ENCODE assay signal across 17 mouse cellular contexts in genomic region chr17:28829120-28829519, GRCm38 (mm10). TPM values are rescaled to one million over a fixed set of nuclear protein-coding genes. Genes with fewer than 3 reads are reported as not detected.
A peak's percentile ranks its signal among the peaks of the same experiment; 100 is the strongest.
DNase-seq lines count a peak whose midpoint lies in the region; ATAC-seq and TF ChIP-seq lines count a peak whose summit lies in the region.
"Had no signal": no experiment of that assay in that cellular context is flagged by ENCODE, and none has a peak within 500 bp of the region (broad histone marks: within the 10 kb centered on the region; RNA-seq: fewer than 3 reads in every experiment).

No protein-coding gene starts in this region.

- DNase-seq in heart, postnatal 14 days = no peak
- DNase-seq in MEL (ENCODE audit: low read depth, low spot score) = peak; percentile 83
- no peak for DNase-seq in right cerebral cortex, postnatal 14 days
- DNase-seq in cerebellum, postnatal 4 days (ENCODE audit: low spot score in 2 of 2) = no peak
- DNase-seq: B cell, adult 2 months; right cerebral cortex, adult 18-20 months; thymus, adult 18-20 months had no signal

- H3K4me2 ChIP-seq in heart, embryonic 11.5 days = peak overlapping the region; percentile 41
- H3K4me2 ChIP-seq: forebrain, embryonic 12.5 days; midbrain, embryonic 15.5 days; neural tube, embryonic 13.5 days had no signal

- 47% methylated on average over 14 of the region's 14 CpGs for whole genome bisulfite sequencing in heart, embryonic 11.5 days (ENCODE audit: insufficient replicate concordance)

- TF ChIP-seq EP300 in MEL (IDR thresholded peaks at IDR 0.05; ENCODE audit: low read depth in 1 of 2, low read length in 2 of 2) = peak; percentile 73 to 76

- H3K9me3 ChIP-seq in heart, embryonic 11.5 days (replicated peaks; ENCODE audit: control insufficient read depth, low read length) = no peaks in the 10 kb centered on the region
- H3K9me3 ChIP-seq in MEL (replicated peaks; ENCODE audit: insufficient read depth, low read length) = no peaks in the 10 kb centered on the region
- H3K9me3 ChIP-seq: embryonic facial prominence, embryonic 10.5 days; forebrain, embryonic 12.5 days; midbrain, embryonic 15.5 days; neural tube, embryonic 13.5 days had no signal

- TF ChIP-seq CTCF in MEL (IDR thresholded peaks at IDR 0.05 in 2 of 3, conservative IDR thresholded peaks at IDR 0.05 in 1 of 3; ENCODE audit: control insufficient read depth in 1 of 3, insufficient read depth in 1 of 3, low read depth in 2 of 3, low read length in 3 of 3, poor library complexity in 1 of 3, severe bottlenecking in 1 of 3) = no peak

- peak overlapping the region; percentile 28; the same call in 1 of the 2 replicates for H3K9ac ChIP-seq in heart, embryonic 11.5 days (ENCODE audit: low read depth, low read length)
- H3K9ac ChIP-seq in MEL (ENCODE audit: control insufficient read depth, low read depth, low read length, poor library complexity, severe bottlenecking) = peak overlapping the region; percentile 6; the same call in 1 of the 2 replicates
- H3K9ac ChIP-seq: forebrain, embryonic 12.5 days; midbrain, embryonic 15.5 days; neural tube, embryonic 13.5 days had no signal

- H3K36me3 ChIP-seq in heart, embryonic 11.5 days (ENCODE audit: control insufficient read depth, insufficient read depth, low read length) = peaks cover 31% of the 10 kb centered on the region; the same call in 1 of the 2 replicates
- H3K36me3 ChIP-seq in MEL (ENCODE audit: control insufficient read depth in 1 of 2, insufficient read depth in 2 of 2, low read length in 2 of 2) = peaks cover 0 to 14% of the 10 kb centered on the region in 2 experiments; a peak in 2 of 4 replicates

- no peak overlapping the region for H3K4me3 ChIP-seq in heart, embryonic 11.5 days (ENCODE audit: low read depth, low read length)
- peak overlapping the region in 1 of 2 experiments; percentile 19; a peak in 2 of 4 replicates for H3K4me3 ChIP-seq in MEL (ENCODE audit: control insufficient read depth in 1 of 2, insufficient read depth in 1 of 2, low read depth in 2 of 2, low read length in 2 of 2)
- H3K4me3 ChIP-seq: embryonic facial prominence, embryonic 10.5 days; forebrain, embryonic 12.5 days; midbrain, embryonic 15.5 days; neural tube, embryonic 13.5 days had no signal

- H3K27me3 ChIP-seq in heart, embryonic 11.5 days (ENCODE audit: control insufficient read depth, insufficient read depth, low read length) = no peaks in the 10 kb centered on the region
- H3K27me3 ChIP-seq in MEL (ENCODE audit: control insufficient read depth in 1 of 2, insufficient read depth in 2 of 2, low read length in 2 of 2) = no peaks in the 10 kb centered on the region
- H3K27me3 ChIP-seq: forebrain, embryonic 12.5 days; midbrain, embryonic 15.5 days; neural tube, embryonic 13.5 days had no signal

- H3K4me1 ChIP-seq in heart, embryonic 11.5 days (ENCODE audit: control insufficient read depth, insufficient read depth, low read length) = peaks cover 26% of the 10 kb centered on the region
- peaks cover 5 to 15% of the 10 kb centered on the region in 2 experiments for H3K4me1 ChIP-seq in MEL (ENCODE audit: control insufficient read depth in 1 of 2, insufficient read depth in 2 of 2, low read length in 2 of 2)
- H3K4me1 ChIP-seq: forebrain, embryonic 12.5 days; midbrain, embryonic 15.5 days; neural tube, embryonic 13.5 days had no signal

- H3K79me2 ChIP-seq in MEL (ENCODE audit: control insufficient read depth, insufficient read depth, low read length, poor library complexity) = no peaks in the 10 kb centered on the region

- peak overlapping the region; percentile 84 for H3K27ac ChIP-seq in heart, embryonic 11.5 days (ENCODE audit: low read depth, low read length)
- peak overlapping the region; percentile 58 for H3K27ac ChIP-seq in MEL (ENCODE audit: control insufficient read depth, low read depth, low read length)
- H3K27ac ChIP-seq: embryonic facial prominence, embryonic 10.5 days; forebrain, embryonic 12.5 days; midbrain, embryonic 15.5 days; neural tube, embryonic 13.5 days had no signal

- intact Hi-C loops in heart, postnatal 14 days (cut with DNase I) = no loop called here

- TF ChIP-seq RAD21 in MEL (IDR thresholded peaks at IDR 0.05; ENCODE audit: low read depth, low read length) = no peak

- TF ChIP-seq POLR2A in MEL (IDR thresholded peaks at IDR 0.05; ENCODE audit: control insufficient read depth in 1 of 2, insufficient read depth in 1 of 2, low read depth in 1 of 2, low read length in 2 of 2, poor library complexity in 1 of 2) = no peak

- peak; percentile 82 for ATAC-seq in heart, embryonic 11.5 days (replicated peaks; ENCODE audit: insufficient number of reproducible peaks, low FRiP score, low TSS enrichment)
- ATAC-seq in erythroid progenitor cell, adult 5-6 weeks (replicated peaks; ENCODE audit: low FRiP score, poor library complexity, severe bottlenecking) = peak; percentile 82
- ATAC-seq in megakaryocyte-erythroid progenitor cell, adult 5-6 weeks (replicated peaks; ENCODE audit: low FRiP score, low TSS enrichment, poor library complexity, severe bottlenecking) = peak; percentile 83
- no peak for ATAC-seq in CD4-positive, CD25-positive, alpha-beta regulatory T cell, adult 4 months
- ATAC-seq: midbrain, embryonic 15.5 days had no signal

TF ChIP-seq in MEL, 35 proteins besides CTCF, POLR2A, EP300 and RAD21 (continues in another document):
- no peak for TF ChIP-seq NELFE (IDR thresholded peaks at IDR 0.05; ENCODE audit: low read depth, low read length)
- TF ChIP-seq ZKSCAN1 (IDR thresholded peaks at IDR 0.05; ENCODE audit: low read depth, low read length) = no peak
- TF ChIP-seq USF1 (IDR thresholded peaks at IDR 0.05; ENCODE audit: low read depth, low read length) = no peak
- 0 out of 2 replicates have a peak, but pooled peaks have one; percentile 46 for TF ChIP-seq MAZ (IDR thresholded peaks at IDR 0.05; ENCODE audit: low read depth, low read length)
- no peak for TF ChIP-seq POLR2AphosphoS2 (IDR thresholded peaks at IDR 0.05; ENCODE audit: low read length)
- no peak for TF ChIP-seq BHLHE40 (IDR thresholded peaks at IDR 0.05; ENCODE audit: borderline replicate concordance, low read depth, low read length)
- no peak for TF ChIP-seq JUND (IDR thresholded peaks at IDR 0.05; ENCODE audit: low read depth, low read length)
- no peak for TF ChIP-seq GABPA (IDR thresholded peaks at IDR 0.05; ENCODE audit: low read depth, low read length)
- peak; percentile 97; the same call in 1 of the 2 replicates for TF ChIP-seq UBTF (IDR thresholded peaks at IDR 0.05; ENCODE audit: borderline replicate concordance, insufficient read depth, low read depth, low read length)
- TF ChIP-seq ELF1 (IDR thresholded peaks at IDR 0.05; ENCODE audit: low read depth, low read length) = 0 out of 2 replicates have a peak, but pooled peaks have one; percentile 15
- no peak for TF ChIP-seq KAT2A (conservative IDR thresholded peaks at IDR 0.05; ENCODE audit: low read depth, low read length)
- peak; percentile 67 for TF ChIP-seq GATA1 (IDR thresholded peaks at IDR 0.05; ENCODE audit: low read depth, low read length)
- TF ChIP-seq MYB (IDR thresholded peaks at IDR 0.05; ENCODE audit: low read depth, low read length) = no peak
- peak; percentile 45; the same call in 1 of the 2 replicates for TF ChIP-seq MAX (IDR thresholded peaks at IDR 0.05; ENCODE audit: low read length)
- peak; percentile 47; the same call in 1 of the 2 replicates for TF ChIP-seq MXI1 (IDR thresholded peaks at IDR 0.05; ENCODE audit: low read depth, low read length)
- no peak for TF ChIP-seq MYC (IDR thresholded peaks at IDR 0.05; ENCODE audit: low read depth, low read length)
- TF ChIP-seq TAL1 (IDR thresholded peaks at IDR 0.05; ENCODE audit: low read length) = peak; percentile 73
- TF ChIP-seq CHD2 (IDR thresholded peaks at IDR 0.05; ENCODE audit: low read length) = no peak
- no peak for TF ChIP-seq MAFK (IDR thresholded peaks at IDR 0.05; ENCODE audit: borderline replicate concordance, low read depth, low read length)
- TF ChIP-seq ETS1 (IDR thresholded peaks at IDR 0.05; ENCODE audit: low read depth, low read length) = peak; percentile 74
- TF ChIP-seq ZMIZ1 (IDR thresholded peaks at IDR 0.05; ENCODE audit: low read depth, low read length) = no peak
- TF ChIP-seq POLR2AphosphoS5 (IDR thresholded peaks at IDR 0.05; ENCODE audit: borderline replicate concordance, low read depth, low read length) = no peak
- TF ChIP-seq TBP (IDR thresholded peaks at IDR 0.05; ENCODE audit: low read depth, low read length) = peak; percentile 96
- peak; percentile 67 for TF ChIP-seq SIN3A (IDR thresholded peaks at IDR 0.05; ENCODE audit: low read length)

RNA-seq across cellular contexts. Expression of gene Brpf3, which starts 28.2 kb away (rescaled TPM):
- 12.1 and 13.4 TPM in 2 replicates for polyA plus RNA-seq in heart, embryonic 11.5 days (2014; fragmentation: Nextera tagmentation; extraction: Ambion mirVana)
- 10 to 100 TPM; 17.2 to 18.5 TPM for total RNA-seq in heart, postnatal 14 days (2021)
- 1.7 and 2.5 TPM in 2 replicates for total RNA-seq in MEL (2012; rRNA removed)
- polyA plus RNA-seq in MEL (2012; ENCODE audit: insufficient read depth in 1 of 2, insufficient read length in 2 of 2, low read depth in 1 of 2, low replicate concordance in 2 of 2, missing spikeins in 1 of 2) = 10 to 100 TPM in 1 of 2 experiments, not detected in 1; 23.7 TPM
- total RNA-seq in erythroid progenitor cell, adult 5-6 weeks (2015; ENCODE audit: low replicate concordance) = 497 and 560 TPM in 2 replicates
- 243 and 286 TPM in 2 replicates for total RNA-seq in erythroid progenitor cell, adult 5-6 weeks (2017; ENCODE audit: low replicate concordance)
- 61.1 and 68.0 TPM in 2 replicates for total RNA-seq in megakaryocyte-erythroid progenitor cell, adult 5-6 weeks (2014; fragmentation: Nextera tagmentation)
- total RNA-seq in megakaryocyte-erythroid progenitor cell, adult 5-6 weeks (2017) = 5.3 and 6.2 TPM in 2 replicates
- 1 to 10 TPM; 1.1 to 2.2 TPM for polyA plus RNA-seq in CD4-positive, CD25-positive, alpha-beta regulatory T cell, adult 4 months (2017; shearing (Covaris generic))

RNA-seq across cellular contexts. Expression of gene Pnpla1, which starts 29.1 kb away (rescaled TPM):
- 0.06 TPM in 1 of 2 replicates, not detected in the other for polyA plus RNA-seq in heart, embryonic 11.5 days (2014; fragmentation: Nextera tagmentation; extraction: Ambion mirVana)
- total RNA-seq in heart, postnatal 14 days (2021) = not detected
- total RNA-seq in MEL (2012; rRNA removed) = 0.08 TPM in 1 of 2 replicates, not detected in the other
- polyA plus RNA-seq in MEL (2012; ENCODE audit: insufficient read depth in 1 of 2, insufficient read length in 2 of 2, low read depth in 1 of 2, low replicate concordance in 2 of 2, missing spikeins in 1 of 2) = under 1 TPM in 1 of 2 experiments, not detected in 1; 0.38 TPM
- total RNA-seq in erythroid progenitor cell, adult 5-6 weeks (2015; ENCODE audit: low replicate concordance) = 2.2 TPM in 1 of 2 replicates, not detected in the other
- total RNA-seq in erythroid progenitor cell, adult 5-6 weeks (2017; ENCODE audit: low replicate concordance) = not detected in 2 replicates
- not detected in 2 replicates for total RNA-seq in megakaryocyte-erythroid progenitor cell, adult 5-6 weeks (2014; fragmentation: Nextera tagmentation)
- total RNA-seq in megakaryocyte-erythroid progenitor cell, adult 5-6 weeks (2017) = not detected in 2 replicates
- polyA plus RNA-seq in CD4-positive, CD25-positive, alpha-beta regulatory T cell, adult 4 months (2017; shearing (Covaris generic)) = not detected
- total RNA-seq: gastrocnemius, adult 8-10 months had no signal
- polyA plus RNA-seq: forebrain, embryonic 12.5 days; lung, embryonic 16.5 days; neural tube, embryonic 13.5 days had no signal
